Mouse (Mus musculus) lung, embryonic 15.5 days (tissue): Measurements from ENCODE around the gene 2810004N23Rik. TPM values are rescaled to one million over a fixed set of nuclear protein-coding genes. Genes with fewer than 3 reads are reported as not detected.

ENCODE experiments used
- ATAC-seq: fragments of 200-750 bp; cut with Nextera tagmentation; 2 replicates; pipeline ENCODE4 v1.8.0; 2017; ENCODE audit warnings: moderate number of reproducible peaks, borderline replicate concordance; ENCODE audit not compliant: low FRiP score, low TSS enrichment; ENCODE audit errors: extremely low read depth
- H3K27ac ChIP-seq: fragments of 300-500 bp; sonication (generic); 2 replicates; pipeline ENCODE4 v1.5.1; 2015; ENCODE audit warnings: moderate library complexity, mild to moderate bottlenecking, inconsistent platforms
- H3K27me3 ChIP-seq: fragments of 300-500 bp; sonication (generic); 2 replicates; pipeline ENCODE4 v1.6.1; 2015; ENCODE audit warnings: inconsistent platforms
- H3K36me3 ChIP-seq: fragments of 300-500 bp; sonication (generic); 2 replicates; pipeline ENCODE4 v1.6.1; 2015; ENCODE audit warnings: inconsistent platforms
- H3K4me1 ChIP-seq: fragments of 300-500 bp; sonication (generic); 2 replicates; pipeline ENCODE4 v1.6.1; 2015; ENCODE audit warnings: inconsistent platforms
- H3K4me2 ChIP-seq: fragments of 300-500 bp; sonication (generic); 2 replicates; pipeline ENCODE4 v1.6.1; 2015; ENCODE audit warnings: inconsistent platforms, mild to moderate bottlenecking, moderate library complexity
- H3K4me3 ChIP-seq: fragments of 300-500 bp; sonication (generic); 2 replicates; pipeline ENCODE4 v1.5.1; 2015; ENCODE audit warnings: mild to moderate bottlenecking, inconsistent platforms
- H3K9ac ChIP-seq: fragments of 300-500 bp; sonication (generic); 2 replicates; pipeline ENCODE4 v1.6.1; 2015; ENCODE audit warnings: inconsistent platforms
- H3K9me3 ChIP-seq: fragments of 300-500 bp; sonication (generic); 2 replicates; pipeline ENCODE4 v1.6.1; 2016; ENCODE audit warnings: inconsistent platforms
- WGBS: fragments of 180-500 bp; shearing (Covaris S2); methylation state at CpG from one replicate; pipeline ENCODE4 v1.1.7; 2015; 5-methylcytosine and 5-hydroxymethylcytosine counted together
- polyA plus RNA-seq: library from polyadenylated mRNA; unstranded; fragments of >200 nt; fragmentation: Nextera tagmentation; extraction: Ambion mirVana; gene quantifications from 2 replicates; pipeline ENCODE4 v1.2.1, GENCODE M21; 2015

Gene 2810004N23Rik
- polyA plus RNA-seq, 1 experiment from 2014 or later = 43.9 TPM

GRCm38 (mm10) chr8:124795781-124796488 is 67.0 kb downstream of the 2810004N23Rik start:
- Histone ChIP-seq H3K9me3 (no peaks in the 10 kb centered on the region), H3K27me3 (peaks cover 62% of the 10 kb centered on the region), H3K4me2 (no peak overlapping the region), H3K4me1 (peaks cover 31% of the 10 kb centered on the region), H3K4me3 (no peak overlapping the region), H3K36me3 (no peaks in the 10 kb centered on the region), H3K27ac (no peak overlapping the region), H3K9ac (no peak overlapping the region)
- ATAC-seq = no peak
- 63% methylated on average over 8 of the region's 8 CpGs for WGBS

DNA sequence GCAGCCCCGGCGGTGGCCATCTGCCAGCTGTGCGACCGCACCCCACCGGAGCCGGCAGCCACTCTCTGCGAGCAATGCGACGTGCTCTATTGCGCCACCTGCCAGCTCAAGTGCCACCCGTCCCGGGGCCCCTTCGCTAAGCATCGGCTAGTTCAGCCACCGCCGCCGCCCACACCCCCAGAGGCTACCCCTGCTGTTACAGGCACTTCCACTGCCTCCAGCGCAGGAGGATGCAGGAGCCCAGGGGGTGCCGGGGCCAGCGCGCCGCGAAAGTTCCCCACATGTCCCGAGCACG is 68.5 kb downstream of the 2810004N23Rik start:
- Histone ChIP-seq H3K27ac (no peak overlapping the region), H3K4me2 (peak overlapping the region; percentile 100), H3K4me3 (peak overlapping the region; percentile 52), H3K9ac (no peak overlapping the region), H3K9me3 (no peaks in the 10 kb centered on the region), H3K4me1 (peaks cover 31% of the 10 kb centered on the region), H3K27me3 (peaks cover 72% of the 10 kb centered on the region), H3K36me3 (no peaks in the 10 kb centered on the region)
- ATAC-seq = peak; percentile 19; the same call in 1 of the 2 replicates
- under 1% methylated on average over 25 of the region's 25 CpGs for WGBS

DNA sequence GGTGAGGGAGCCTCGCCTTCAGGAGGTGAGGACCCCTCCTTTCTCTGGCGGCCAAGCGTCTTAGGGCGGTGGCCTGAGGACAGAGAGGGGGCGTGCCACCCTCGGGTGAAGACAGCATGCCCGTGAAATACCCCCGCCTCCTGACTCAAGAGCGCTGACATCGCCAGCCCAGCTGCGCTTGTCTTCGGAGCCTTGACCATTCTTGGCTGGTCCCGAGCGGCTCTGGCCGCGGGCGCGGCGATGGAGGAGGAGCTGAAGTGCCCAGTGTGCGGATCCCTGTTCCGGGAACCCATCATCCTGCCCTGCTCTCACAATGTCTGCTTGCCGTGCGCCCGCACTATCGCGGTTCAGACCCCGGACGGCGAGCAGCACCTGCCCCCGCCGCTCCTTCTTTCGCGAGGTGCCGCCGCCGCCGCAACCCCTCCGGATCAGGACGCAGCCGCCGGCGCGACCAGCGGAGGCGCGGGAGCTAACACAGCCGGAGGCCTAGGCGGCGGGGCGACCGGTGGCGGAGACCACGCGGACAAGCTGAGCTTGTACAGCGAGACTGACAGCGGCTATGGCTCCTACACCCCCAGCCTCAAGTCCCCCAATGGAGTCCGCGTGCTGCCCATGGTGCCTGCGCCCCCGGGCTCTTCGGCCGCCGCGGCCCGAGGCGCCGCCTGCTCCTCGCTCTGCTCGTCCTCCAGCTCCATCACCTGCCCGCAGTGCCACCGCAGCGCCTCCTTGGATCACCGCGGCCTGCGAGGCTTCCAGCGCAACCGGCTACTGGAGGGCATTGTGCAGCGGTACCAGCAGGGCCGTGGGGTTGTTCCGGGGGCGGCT is 69.0 kb downstream of the 2810004N23Rik start:
- Histone ChIP-seq H3K9me3 (no peaks in the 10 kb centered on the region), H3K36me3 (no peaks in the 10 kb centered on the region), H3K27ac (no peak overlapping the region), H3K4me2 (peak overlapping the region; percentile 100), H3K4me1 (peaks cover 31% of the 10 kb centered on the region), H3K27me3 (peaks cover 72% of the 10 kb centered on the region), H3K4me3 (peak overlapping the region; percentile 52), H3K9ac (no peak overlapping the region)
- under 1% methylated on average over 78 of the region's 81 CpGs for WGBS
- ATAC-seq = no peak

DNA sequence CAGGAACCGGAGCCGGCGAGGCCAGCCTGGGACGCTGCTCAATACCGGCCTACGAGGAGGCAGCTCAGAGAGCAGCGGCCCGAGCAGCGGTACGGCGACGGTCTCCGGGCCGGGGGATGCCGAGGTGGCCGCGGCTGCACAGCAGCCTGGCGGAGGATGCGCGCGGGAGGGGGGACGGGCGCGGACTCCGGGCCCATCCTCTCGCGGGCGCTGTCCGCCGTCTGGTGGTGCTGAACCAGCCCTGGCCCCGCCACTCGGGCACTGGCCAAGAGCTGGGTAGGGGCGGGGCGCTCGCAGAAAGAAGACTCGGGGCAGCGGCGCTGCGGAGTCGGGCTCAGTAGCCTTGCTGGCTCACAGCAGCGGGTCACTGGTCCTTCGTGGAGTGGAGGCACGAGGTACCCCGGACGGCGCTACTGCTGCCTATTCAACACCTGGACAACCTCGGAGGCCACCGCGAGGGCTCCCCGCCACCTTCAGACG is 69.7 kb downstream of the 2810004N23Rik start:
- Histone ChIP-seq H3K4me1 (peaks cover 31% of the 10 kb centered on the region), H3K4me3 (peak overlapping the region; percentile 52), H3K36me3 (no peaks in the 10 kb centered on the region), H3K27me3 (peaks cover 72% of the 10 kb centered on the region), H3K9me3 (no peaks in the 10 kb centered on the region), H3K27ac (no peak overlapping the region), H3K4me2 (peak overlapping the region; percentile 100), H3K9ac (no peak overlapping the region)
- under 1% methylated on average over 50 of the region's 51 CpGs for WGBS
- ATAC-seq = peak; percentile 86

DNA sequence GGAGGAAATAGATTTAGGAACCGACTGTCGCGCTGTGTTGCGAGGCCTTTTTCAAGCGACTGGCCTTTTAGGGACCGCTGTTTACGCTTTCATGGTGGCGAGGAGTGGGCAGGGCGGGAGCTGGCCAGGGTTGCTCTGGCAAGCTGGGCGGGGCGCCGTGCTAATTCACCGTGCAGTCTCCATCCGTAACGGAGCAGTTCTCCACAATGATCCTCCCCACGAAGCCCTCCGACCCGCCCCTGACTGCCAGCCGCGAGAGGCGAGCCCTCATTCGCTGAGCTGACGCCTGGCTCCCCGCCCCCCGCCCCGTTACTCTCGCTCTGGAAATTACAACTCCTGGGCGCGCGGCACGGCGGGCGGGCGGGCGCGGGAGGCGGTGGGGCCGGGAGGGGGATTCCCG is 70.2 kb downstream of the 2810004N23Rik start, which contains the start of gene Trim67:
Trim67 (plus strand) TSS at position 385 of the 400 bp plus-strand sequence.
- peaks cover 73% of the 10 kb centered on the region for H3K27me3 ChIP-seq
- H3K4me2 ChIP-seq = peak within 1 kb of the TSS; percentile 100
- H3K36me3 ChIP-seq = no peaks in the 10 kb centered on the region
- under 1% methylated on average over 35 of the region's 39 CpGs for WGBS
- no peak within 1 kb of the TSS for H3K9ac ChIP-seq
- H3K4me3 ChIP-seq = peak within 1 kb of the TSS; percentile 52
- H3K9me3 ChIP-seq = no peaks in the 10 kb centered on the region
- H3K4me1 ChIP-seq = peaks cover 31% of the 10 kb centered on the region
- peak; percentile 66; the same call in 1 of the 2 replicates for ATAC-seq
- no peak within 1 kb of the TSS for H3K27ac ChIP-seq

DNA sequence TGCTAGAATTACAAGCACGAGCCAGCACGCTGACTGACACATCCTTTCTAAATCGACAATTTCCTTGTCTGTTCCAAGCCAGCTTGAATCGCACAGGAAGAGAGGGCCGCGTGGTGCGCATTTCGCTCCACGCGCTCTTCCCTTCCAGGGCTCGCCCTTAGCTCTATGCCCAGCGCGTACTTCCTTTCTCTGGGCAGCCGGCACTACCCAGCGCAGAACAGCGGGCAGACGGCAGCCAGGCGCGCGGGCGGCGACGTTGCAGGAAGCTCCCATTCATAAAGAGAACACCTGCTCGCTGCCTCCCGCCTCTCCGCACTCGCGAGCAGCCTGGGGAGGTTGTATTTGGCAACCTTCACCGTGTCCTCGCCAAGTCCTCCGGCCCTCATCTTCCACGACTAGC is 70.7 kb downstream of the 2810004N23Rik start:
- WGBS = under 1% methylated on average over 32 of the region's 32 CpGs
- Histone ChIP-seq H3K27me3 (peaks cover 75% of the 10 kb centered on the region), H3K4me2 (peak overlapping the region; percentile 100), H3K4me1 (peaks cover 31% of the 10 kb centered on the region), H3K4me3 (peak overlapping the region; percentile 52), H3K9ac (no peak overlapping the region), H3K9me3 (no peaks in the 10 kb centered on the region), H3K36me3 (no peaks in the 10 kb centered on the region), H3K27ac (no peak overlapping the region)
- no peak for ATAC-seq

- no peaks in the 10 kb centered on the region for H3K36me3 ChIP-seq
- peaks cover 31% of the 10 kb centered on the region for H3K4me1 ChIP-seq
- peak overlapping the region; percentile 100 for H3K4me2 ChIP-seq
- WGBS = 39% methylated on average over 4 of the region's 4 CpGs
- no peak overlapping the region for H3K9ac ChIP-seq
- no peak for ATAC-seq
- H3K4me3 ChIP-seq = peak overlapping the region; percentile 52
- no peaks in the 10 kb centered on the region for H3K9me3 ChIP-seq
- no peak overlapping the region for H3K27ac ChIP-seq
- H3K27me3 ChIP-seq = peaks cover 71% of the 10 kb centered on the region
These were observed 71.2 kb downstream of the 2810004N23Rik start for GRCm38 (mm10) chr8:124791751-124792150.

GRCm38 (mm10) chr8:124790676-124791075 is 72.2 kb downstream of the 2810004N23Rik start:
- ATAC-seq = no peak
- WGBS = 76% methylated on average over 4 of the region's 4 CpGs
- Histone ChIP-seq H3K4me1 (peaks cover 31% of the 10 kb centered on the region), H3K4me3 (no peak overlapping the region), H3K9me3 (no peaks in the 10 kb centered on the region), H3K9ac (no peak overlapping the region), H3K27ac (no peak overlapping the region), H3K4me2 (no peak overlapping the region), H3K27me3 (peaks cover 60% of the 10 kb centered on the region), H3K36me3 (no peaks in the 10 kb centered on the region)

Other genes with a start within 250 kb of the 2810004N23Rik start
- gene 2310022B05Rik, start 199.8 kb downstream of the 2810004N23Rik start, polyA plus RNA-seq = 29.9 and 30.1 TPM in 2 replicates
- gene Ttc13, start 141.1 kb downstream of the 2810004N23Rik start, polyA plus RNA-seq = 47.0 and 49.7 TPM in 2 replicates
- gene Arv1, start 141.0 kb downstream of the 2810004N23Rik start, polyA plus RNA-seq = 21.8 and 23.8 TPM in 2 replicates
- gene Fam89a, start 111.3 kb downstream of the 2810004N23Rik start, polyA plus RNA-seq = 11.3 and 14.4 TPM in 2 replicates
- gene Trim67, start 70.0 kb downstream of the 2810004N23Rik start, polyA plus RNA-seq = 0.66 and 0.67 TPM in 2 replicates
- 93.6 and 99.0 TPM in 2 replicates for gene Gnpat, start 87 bp downstream of the 2810004N23Rik start, polyA plus RNA-seq
- gene Exoc8, start 34.6 kb upstream of the 2810004N23Rik start, polyA plus RNA-seq = 8.8 and 9.7 TPM in 2 replicates
- gene Sprtn, start 34.8 kb upstream of the 2810004N23Rik start, polyA plus RNA-seq = 10.3 and 10.5 TPM in 2 replicates
- gene Egln1, start 86.2 kb upstream of the 2810004N23Rik start, polyA plus RNA-seq = 12.0 and 13.3 TPM in 2 replicates
- gene Tsnax, start 149.9 kb upstream of the 2810004N23Rik start, polyA plus RNA-seq = 118 and 123 TPM in 2 replicates
- gene Disc1, start 191.1 kb upstream of the 2810004N23Rik start, polyA plus RNA-seq = 2.9 and 3.0 TPM in 2 replicates